Mouse (Mus musculus) kidney, postnatal 0 days (tissue): ENCODE measurements around the gene Tspo. TPM values are rescaled to one million over a fixed set of nuclear protein-coding genes. Genes with fewer than 3 reads are reported as not detected.
A peak's percentile ranks its signal among the peaks of the same experiment; 100 is the strongest.

Experiments used
- ATAC-seq: fragments of 200-750 bp; cut with Nextera tagmentation; replicated peaks from 2 replicates; pipeline ENCODE4 v1.8.0; 2017; ENCODE audit warnings: low read depth, moderate number of reproducible peaks, moderate TSS enrichment, moderate library complexity; ENCODE audit not compliant: low FRiP score
- DNase-seq: peaks from one replicate; pipeline ENCODE4 v3.0.0-alpha.2; 2016; ENCODE audit warnings: low spot score
- H3K27ac ChIP-seq: fragments of 300-500 bp; sonication (generic); 2 replicates; pipeline ENCODE4 v1.5.1; 2014; ENCODE audit warnings: mild to moderate bottlenecking
- H3K27me3 ChIP-seq: fragments of 300-500 bp; sonication (generic); 2 replicates; pipeline ENCODE4 v1.6.1; 2014; ENCODE audit warnings: low read length, mixed read lengths; ENCODE audit not compliant: insufficient read depth
- H3K36me3 ChIP-seq: fragments of 300-500 bp; sonication (generic); 2 replicates; pipeline ENCODE4 v1.6.1; 2014; ENCODE audit warnings: low read length, mixed read lengths; ENCODE audit not compliant: insufficient read depth
- H3K4me1 ChIP-seq: fragments of 300-500 bp; sonication (generic); replicated peaks from 2 replicates; pipeline ENCODE4 v1.6.1; 2014; ENCODE audit warnings: antibody characterized with exemption, low read length, mixed read lengths; ENCODE audit not compliant: insufficient read depth
- H3K4me2 ChIP-seq: fragments of 300-500 bp; sonication (generic); 2 replicates; pipeline ENCODE4 v1.6.1; 2014; ENCODE audit warnings: mild to moderate bottlenecking, low read length, moderate library complexity, mixed read lengths
- H3K4me3 ChIP-seq: fragments of 300-500 bp; sonication (generic); replicated peaks from 2 replicates; pipeline ENCODE4 v1.5.1; 2014; ENCODE audit warnings: low read depth, low read length
- H3K9ac ChIP-seq: fragments of 300-500 bp; sonication (generic); 2 replicates; pipeline ENCODE4 v1.6.1; 2014; ENCODE audit warnings: low read depth, low read length
- H3K9me3 ChIP-seq: fragments of 300-500 bp; sonication (generic); replicated peaks from 2 replicates; pipeline ENCODE4 v1.6.1; 2016; ENCODE audit warnings: low read length, inconsistent platforms, mixed read lengths
- CTCF ChIP-seq: IDR thresholded peaks from 2 replicates; pipeline ENCODE4 v1.5.1; 2016; ENCODE audit warnings: antibody characterized with exemption, low read depth, mild to moderate bottlenecking, moderate library complexity
- WGBS: fragments of 180-500 bp; shearing (Covaris S2); extraction: QIAGEN DNeasy Blood & Tissue Kit; methylation state at CpG from one replicate; pipeline ENCODE4 v1.1.7; 2014; 5-methylcytosine and 5-hydroxymethylcytosine counted together
- microRNA-seq: library from miRNA; unstranded; fragments of <30 nt; microRNA quantifications from one replicate; pipeline ENCODE4, GENCODE M21; 2016
- polyA plus RNA-seq: library from polyadenylated mRNA; unstranded; fragments of >200 nt; fragmentation: Nextera tagmentation; extraction: Ambion mirVana; gene quantifications from 2 replicates; pipeline ENCODE4 v1.2.1, GENCODE M21; 2015

Gene Tspo
- polyA plus RNA-seq, 1 experiment from 2014 or later, result 169 TPM

GRCm38 (mm10) chr15:83603426-83603825 lies 40.0 kb downstream of the Tspo start:
- Histone ChIP-seq H3K27me3 (no peaks in the 10 kb centered on the region), H3K36me3 (no peaks in the 10 kb centered on the region), H3K9me3 (no peaks in the 10 kb centered on the region), H3K4me3 (no peak overlapping the region), H3K4me2 (no peak overlapping the region), H3K4me1 (no peaks in the 10 kb centered on the region), H3K27ac (no peak overlapping the region), H3K9ac (no peak overlapping the region)
- DNase-seq, result no peak
- ATAC-seq, result no peak
- no peak for TF ChIP-seq CTCF
- 98% methylated on average over 7 of the region's 7 CpGs for WGBS

GRCm38 (mm10) chr15:83606216-83606615 lies 42.8 kb downstream of the Tspo start:
- no peak overlapping the region for H3K9ac ChIP-seq
- ATAC-seq (peak; percentile 22), DNase-seq (peak; percentile 13)
- no peaks in the 10 kb centered on the region for H3K27me3 ChIP-seq
- H3K27ac ChIP-seq, result no peak overlapping the region
- H3K36me3 ChIP-seq, result no peaks in the 10 kb centered on the region
- no peaks in the 10 kb centered on the region for H3K4me1 ChIP-seq
- no peak overlapping the region for H3K4me2 ChIP-seq
- no peaks in the 10 kb centered on the region for H3K9me3 ChIP-seq
- 49% methylated on average over 11 of the region's 11 CpGs for WGBS
- H3K4me3 ChIP-seq, result no peak overlapping the region
- no peak for TF ChIP-seq CTCF

GRCm38 (mm10) chr15:83606700-83607099 lies 43.3 kb downstream of the Tspo start:
- H3K9ac ChIP-seq, result no peak overlapping the region
- no peak overlapping the region for H3K4me2 ChIP-seq
- no peak for TF ChIP-seq CTCF
- no peak overlapping the region for H3K27ac ChIP-seq
- H3K9me3 ChIP-seq, result no peaks in the 10 kb centered on the region
- H3K4me1 ChIP-seq, result no peaks in the 10 kb centered on the region
- no peaks in the 10 kb centered on the region for H3K27me3 ChIP-seq
- ATAC-seq (no peak), DNase-seq (no peak)
- H3K36me3 ChIP-seq, result no peaks in the 10 kb centered on the region
- no peak overlapping the region for H3K4me3 ChIP-seq
- WGBS, result 90% methylated on average over 8 of the region's 8 CpGs

- ATAC-seq, result no peak
- peak; percentile 87 for TF ChIP-seq CTCF
- H3K27me3 ChIP-seq, result no peaks in the 10 kb centered on the region
Measured at GRCm38 (mm10) chr15:83607115-83607802, 43.9 kb downstream of the Tspo start.

GRCm38 (mm10) chr15:83615245-83615644 lies 51.9 kb downstream of the Tspo start:
- ATAC-seq (no peak), DNase-seq (no peak)
- Histone ChIP-seq H3K9ac (no peak overlapping the region), H3K4me1 (no peaks in the 10 kb centered on the region), H3K9me3 (no peaks in the 10 kb centered on the region), H3K27me3 (no peaks in the 10 kb centered on the region), H3K4me2 (no peak overlapping the region), H3K27ac (no peak overlapping the region), H3K4me3 (no peak overlapping the region), H3K36me3 (no peaks in the 10 kb centered on the region)
- no peak for TF ChIP-seq CTCF
- 93% methylated on average over 3 of the region's 3 CpGs for WGBS

More at GRCm38 (mm10) chr15:83607115-83607802, 43.9 kb downstream of the Tspo start:
- peak; percentile 78 for DNase-seq
- H3K4me1 ChIP-seq, result no peaks in the 10 kb centered on the region
- whole genome bisulfite sequencing, result 46% methylated on average over 15 of the region's 15 CpGs
- no peak overlapping the region for H3K9ac ChIP-seq
- no peak overlapping the region for H3K4me3 ChIP-seq
- no peak overlapping the region for H3K4me2 ChIP-seq
- no peaks in the 10 kb centered on the region for H3K9me3 ChIP-seq
- H3K27ac ChIP-seq, result no peak overlapping the region
- H3K36me3 ChIP-seq, result no peaks in the 10 kb centered on the region

Small RNA genes lying within 50 kb of the gene (microRNA-seq; reads per million reads assigned to microRNA genes)
- gene Gm24575, result not detected

Other genes with a start within 250 kb of the Tspo start
- 36.2 and 40.9 TPM in 2 replicates for gene Arfgap3, start 213.3 kb upstream of the Tspo start, polyA plus RNA-seq
- 61.3 and 68.5 TPM in 2 replicates for gene Pacsin2, start 99.0 kb upstream of the Tspo start, polyA plus RNA-seq
- 16.6 and 19.0 TPM in 2 replicates for gene Ttll1, start 52.7 kb upstream of the Tspo start, polyA plus RNA-seq
- 14.1 and 16.1 TPM in 2 replicates for gene Bik, start 36.7 kb upstream of the Tspo start, polyA plus RNA-seq
- 37.6 and 41.2 TPM in 2 replicates for gene Mcat, start 195 bp downstream of the Tspo start, polyA plus RNA-seq
- gene Ttll12, start 31.6 kb downstream of the Tspo start, polyA plus RNA-seq, result 22.4 and 25.1 TPM in 2 replicates
- 3.0 and 3.3 TPM in 2 replicates for gene Scube1, start 161.4 kb downstream of the Tspo start, polyA plus RNA-seq
- 0.11 and 0.22 TPM in 2 replicates for gene Mpped1, start 215.9 kb downstream of the Tspo start, polyA plus RNA-seq